14 mouse cellular contexts compared by ENCODE assay signal in the genomic region with DNA sequence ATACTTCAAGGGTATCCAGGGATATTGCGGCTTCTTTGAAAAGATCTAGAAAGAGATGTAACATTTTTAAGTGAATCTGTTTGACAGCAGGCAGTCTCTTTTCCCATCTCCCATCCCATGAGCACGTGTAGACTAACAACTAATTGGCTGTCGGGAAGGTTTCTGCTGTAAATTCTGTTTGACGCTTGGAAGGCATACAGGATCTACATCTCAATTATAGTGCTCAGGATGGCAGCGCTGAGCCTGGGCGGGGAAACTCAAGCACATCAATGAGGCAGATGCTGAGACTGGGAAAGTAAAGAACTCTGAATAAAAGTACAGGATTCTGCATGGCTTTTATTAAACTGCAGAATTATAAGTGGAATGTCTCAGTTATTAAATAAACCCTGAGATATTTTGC.
"Had no signal": no experiment of that assay in that cellular context is flagged by ENCODE, and none has a peak within 500 bp of the region (broad histone marks: within the 10 kb centered on the region; RNA-seq: fewer than 3 reads in every experiment).

No protein-coding gene starts in this region.

- H3K36me3 ChIP-seq: limb, embryonic 10.5 days; liver, embryonic 15.5 days; neural tube, embryonic 13.5 days; stomach, embryonic 15.5 days had no signal

- H3K4me1 ChIP-seq: limb, embryonic 10.5 days; liver, embryonic 15.5 days; neural tube, embryonic 13.5 days; stomach, embryonic 15.5 days had no signal

- DNase-seq: kidney, adult 18-20 months; kidney, postnatal 10 days; lung, adult 2 months; lung, postnatal 36 days; right cerebral cortex, postnatal 14 days; thymus, adult 2 months; thymus, postnatal 25 days had no signal

- H3K9me3 ChIP-seq: limb, embryonic 10.5 days; liver, embryonic 15.5 days; neural tube, embryonic 13.5 days; stomach, embryonic 15.5 days had no signal

- ATAC-seq: lung, postnatal 0 days had no signal

- H3K27me3 ChIP-seq: liver, embryonic 15.5 days; neural tube, embryonic 13.5 days; stomach, embryonic 15.5 days had no signal

- H3K9ac ChIP-seq: liver, embryonic 15.5 days; neural tube, embryonic 13.5 days; stomach, embryonic 15.5 days had no signal

- H3K4me2 ChIP-seq: liver, embryonic 11.5 days; liver, embryonic 15.5 days; neural tube, embryonic 13.5 days; stomach, embryonic 15.5 days had no signal

- H3K4me3 ChIP-seq: left cerebral cortex, adult 2 months; limb, embryonic 10.5 days; liver, embryonic 15.5 days; neural tube, embryonic 13.5 days; stomach, embryonic 15.5 days had no signal

- H3K27ac ChIP-seq: left cerebral cortex, adult 2 months; limb, embryonic 10.5 days; liver, embryonic 15.5 days; neural tube, embryonic 13.5 days; stomach, embryonic 15.5 days had no signal
